Mouse (Mus musculus) limb, embryonic 12.5 days (tissue): ENCODE results near the gene Cep295. TPM values are rescaled to one million over a fixed set of nuclear protein-coding genes. Genes with fewer than 3 reads are reported as not detected.

ENCODE experiments used
- ATAC-seq: fragments of 200-750 bp; cut with Nextera tagmentation; 2 replicates; pipeline ENCODE4 v1.8.0; 2017; ENCODE audit warnings: low read depth, moderate TSS enrichment; ENCODE audit not compliant: insufficient number of reproducible peaks, insufficient read depth, low FRiP score, low TSS enrichment
- H3K27ac ChIP-seq: fragments of 300-500 bp; sonication (generic); 2 replicates; pipeline ENCODE4 v1.5.1; 2016; ENCODE audit warnings: mild to moderate bottlenecking, moderate library complexity
- H3K27me3 ChIP-seq: fragments of 300-500 bp; sonication (generic); 2 replicates; pipeline ENCODE4 v1.6.1; 2016; ENCODE audit warnings: mild to moderate bottlenecking, moderate library complexity
- H3K36me3 ChIP-seq: fragments of 300-500 bp; sonication (generic); 2 replicates; pipeline ENCODE4 v1.6.1; 2016; ENCODE audit warnings: mild to moderate bottlenecking, moderate library complexity
- H3K4me1 ChIP-seq: fragments of 300-500 bp; sonication (generic); replicated peaks from 2 replicates; pipeline ENCODE4 v1.6.1; 2016
- H3K4me2 ChIP-seq: fragments of 300-500 bp; sonication (generic); 2 replicates; pipeline ENCODE4 v1.6.1; 2016; ENCODE audit warnings: mild to moderate bottlenecking, moderate library complexity
- H3K4me3 ChIP-seq: fragments of 300-500 bp; sonication (generic); replicated peaks from 2 replicates; pipeline ENCODE4 v1.5.1; 2016; ENCODE audit warnings: mild to moderate bottlenecking
- H3K9ac ChIP-seq: fragments of 300-500 bp; sonication (generic); replicated peaks from 2 replicates; pipeline ENCODE4 v1.6.1; 2016; ENCODE audit warnings: mild to moderate bottlenecking, moderate library complexity
- H3K9me3 ChIP-seq: fragments of 300-500 bp; sonication (generic); 2 replicates; pipeline ENCODE4 v1.6.1; 2016; ENCODE audit warnings: mild to moderate bottlenecking, moderate library complexity
- WGBS: fragments of 180-500 bp; shearing (Covaris S2); methylation state at CpG from one replicate; pipeline ENCODE4 v1.1.7; 2016; 5-methylcytosine and 5-hydroxymethylcytosine counted together
- microRNA-seq: library from miRNA; unstranded; fragments of <30 nt; microRNA quantifications from one replicate; pipeline ENCODE4, GENCODE M21; 2017
- polyA plus RNA-seq: library from polyadenylated mRNA; unstranded; fragments of >200 nt; fragmentation: Nextera tagmentation; extraction: Ambion mirVana; gene quantifications from 2 replicates; pipeline ENCODE4 v1.2.1, GENCODE M21; 2016

Gene Cep295
- polyA plus RNA-seq, 1 experiment from 2014 or later: 25.3 TPM

GRCm38 (mm10) chr9:15280491-15280879 is 77.1 kb downstream of the Cep295 start:
- Histone ChIP-seq H3K9ac (peak overlapping the region; percentile 95), H3K27me3 (no peaks in the 10 kb centered on the region), H3K27ac (0 out of 2 replicates have a peak overlapping the region, but pooled peaks have one; percentile 45), H3K4me3 (peak overlapping the region; percentile 96), H3K4me1 (peaks cover 17% of the 10 kb centered on the region), H3K4me2 (peak overlapping the region; percentile 81), H3K36me3 (peaks cover 17% of the 10 kb centered on the region), H3K9me3 (no peaks in the 10 kb centered on the region)
- WGBS: 54% methylated on average over 5 of the region's 5 CpGs
- ATAC-seq: no peak

- no peaks in the 10 kb centered on the region for H3K9me3 ChIP-seq
- no peaks in the 10 kb centered on the region for H3K27me3 ChIP-seq
- WGBS: 2% methylated on average over 57 of the region's 57 CpGs
- H3K4me3 ChIP-seq: peak within 1 kb of the TSS; percentile 96
- ATAC-seq: peak; percentile 96
- peak within 1 kb of the TSS; percentile 90 for H3K27ac ChIP-seq
- H3K4me1 ChIP-seq: peaks cover 17% of the 10 kb centered on the region
- peaks cover 23% of the 10 kb centered on the region for H3K36me3 ChIP-seq
- H3K4me2 ChIP-seq: peak within 1 kb of the TSS; percentile 81
- H3K9ac ChIP-seq: peak within 1 kb of the TSS; percentile 95
Measured at GRCm38 (mm10) chr9:15279649-15280490, 77.7 kb downstream of the Cep295 start, which contains the start of gene Med17. TSS of gene Med17 (minus strand) at chr9:15279931.

- H3K36me3 ChIP-seq: peaks cover 29% of the 10 kb centered on the region
- no peaks in the 10 kb centered on the region for H3K27me3 ChIP-seq
- 9% methylated on average over 19 of the region's 19 CpGs for WGBS
- H3K4me3 ChIP-seq: peak overlapping the region; percentile 96
- peak overlapping the region; percentile 95 for H3K9ac ChIP-seq
- no peaks in the 10 kb centered on the region for H3K9me3 ChIP-seq
- H3K4me2 ChIP-seq: peak overlapping the region; percentile 81
- peaks cover 17% of the 10 kb centered on the region for H3K4me1 ChIP-seq
- no peak for ATAC-seq
- H3K27ac ChIP-seq: peak overlapping the region; percentile 90
Measured at GRCm38 (mm10) chr9:15279139-15279648, 78.4 kb downstream of the Cep295 start.

GRCm38 (mm10) chr9:15278343-15278742 is 79.2 kb downstream of the Cep295 start:
- Histone ChIP-seq H3K4me1 (peaks cover 17% of the 10 kb centered on the region), H3K4me3 (no peak overlapping the region), H3K9ac (no peak overlapping the region), H3K27ac (no peak overlapping the region), H3K4me2 (no peak overlapping the region), H3K36me3 (peaks cover 38% of the 10 kb centered on the region), H3K9me3 (no peaks in the 10 kb centered on the region), H3K27me3 (no peaks in the 10 kb centered on the region)
- ATAC-seq: no peak
- WGBS: 95% methylated on average over 3 of the region's 3 CpGs

GRCm38 (mm10) chr9:15276855-15277254 is 80.7 kb downstream of the Cep295 start:
- Histone ChIP-seq H3K4me2 (no peak overlapping the region), H3K27me3 (no peaks in the 10 kb centered on the region), H3K4me3 (no peak overlapping the region), H3K9me3 (no peaks in the 10 kb centered on the region), H3K36me3 (peaks cover 52% of the 10 kb centered on the region), H3K27ac (no peak overlapping the region), H3K4me1 (peaks cover 17% of the 10 kb centered on the region), H3K9ac (no peak overlapping the region)
- no peak for ATAC-seq
- WGBS: 92% methylated on average over 4 of the region's 4 CpGs

- no peak for ATAC-seq
- WGBS: 97% methylated on average over 2 of the region's 2 CpGs
- Histone ChIP-seq H3K4me3 (no peak overlapping the region), H3K9me3 (no peaks in the 10 kb centered on the region), H3K36me3 (peaks cover 81% of the 10 kb centered on the region), H3K27me3 (no peaks in the 10 kb centered on the region), H3K4me1 (peaks cover 8% of the 10 kb centered on the region), H3K4me2 (no peak overlapping the region), H3K9ac (no peak overlapping the region), H3K27ac (no peak overlapping the region)
Measured at GRCm38 (mm10) chr9:15273981-15274380, 83.6 kb downstream of the Cep295 start.

Small RNA genes within 50 kb of the gene (microRNA-seq; reads per million reads assigned to microRNA genes)
- gene Gm49349 (not detected), gene mmu-mir-7650 (not detected)

Other genes with a start within 250 kb of the Cep295 start
- gene Hephl1, start 245.7 kb downstream of the Cep295 start, polyA plus RNA-seq: not detected in 2 replicates
- gene Vstm5, start 118.7 kb downstream of the Cep295 start, polyA plus RNA-seq: 2.4 and 2.6 TPM in 2 replicates
- 41.0 and 46.0 TPM in 2 replicates for gene Med17, start 77.9 kb downstream of the Cep295 start, polyA plus RNA-seq
- 85.4 and 86.1 TPM in 2 replicates for gene Taf1d, start 51.6 kb downstream of the Cep295 start, polyA plus RNA-seq
- 8.4 and 10.3 TPM in 2 replicates for gene 4931406C07Rik, start 51.3 kb downstream of the Cep295 start, polyA plus RNA-seq
- gene Smco4, start 135.6 kb upstream of the Cep295 start, polyA plus RNA-seq: 2.0 and 3.1 TPM in 2 replicates